Mouse (Mus musculus): ENCODE measurements around the gene Depdc1b. TPM values are rescaled to one million over a fixed set of nuclear protein-coding genes. Genes with fewer than 3 reads are reported as not detected.

The Depdc1b gene
- total RNA-seq, 2 experiments from 2014 or later = 0.88 to 2.1 TPM

GRCm38 (mm10) chr13:108426322-108426721 lies 110.2 kb downstream of the Depdc1b start:
- intact Hi-C loops (cut with DNase I) = no loop called here
- DNase-seq = no peak

GRCm38 (mm10) chr13:108428809-108429208 lies 112.7 kb downstream of the Depdc1b start:
- intact Hi-C loops (cut with DNase I) = no loop called here
- DNase-seq = no peak

- intact Hi-C loops (cut with DNase I) = no loop called here
- DNase-seq = no peak
Observed at GRCm38 (mm10) chr13:108429623-108430022, 113.5 kb downstream of the Depdc1b start.

- no peak for DNase-seq
- intact Hi-C loops (cut with DNase I) = no loop called here
Observed at GRCm38 (mm10) chr13:108431776-108432175, 115.6 kb downstream of the Depdc1b start.

DNA sequence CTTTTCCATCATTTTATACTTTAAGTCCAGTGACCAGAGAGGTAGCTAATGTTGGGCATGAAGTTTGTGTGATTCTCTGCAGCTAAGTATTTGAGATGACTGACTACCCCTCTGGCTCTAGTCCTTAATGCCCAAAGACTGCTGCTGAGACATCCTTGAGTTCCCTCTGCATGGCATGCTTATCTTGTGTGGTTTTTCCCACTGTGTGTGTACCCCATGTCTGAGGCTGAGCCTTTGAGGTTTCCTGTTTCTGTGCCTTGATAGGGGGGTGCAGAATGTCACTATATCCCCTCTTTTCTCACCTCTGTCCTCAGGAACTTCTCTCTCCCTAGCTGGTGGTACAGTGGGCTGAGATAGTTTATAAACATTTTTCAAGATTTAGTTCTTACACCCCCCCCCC lies 119.6 kb downstream of the Depdc1b start:
- no peak for DNase-seq
- intact Hi-C loops (cut with DNase I) = no loop called here

DNA sequence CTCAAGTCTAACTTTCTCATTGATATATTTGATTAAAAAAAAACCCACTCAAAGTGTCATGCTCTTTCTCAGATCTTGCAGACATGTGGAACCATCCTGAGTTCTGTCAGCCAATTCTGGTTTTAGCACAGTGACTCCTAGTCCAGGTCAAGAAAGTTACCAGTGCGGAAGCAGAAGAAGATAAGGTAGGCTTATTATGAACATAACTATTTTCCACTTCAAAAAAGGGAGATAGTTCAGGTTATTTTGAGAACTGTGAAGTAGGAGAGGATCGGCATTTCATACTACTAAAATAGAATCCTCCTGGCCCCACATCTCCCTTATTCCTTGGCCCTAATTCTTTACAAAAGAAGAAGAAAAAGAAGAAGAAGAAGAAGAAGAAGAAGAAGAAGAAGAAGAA lies 121.3 kb downstream of the Depdc1b start:
- intact Hi-C loops (cut with DNase I) = no loop called here
- no peak for DNase-seq

DNA sequence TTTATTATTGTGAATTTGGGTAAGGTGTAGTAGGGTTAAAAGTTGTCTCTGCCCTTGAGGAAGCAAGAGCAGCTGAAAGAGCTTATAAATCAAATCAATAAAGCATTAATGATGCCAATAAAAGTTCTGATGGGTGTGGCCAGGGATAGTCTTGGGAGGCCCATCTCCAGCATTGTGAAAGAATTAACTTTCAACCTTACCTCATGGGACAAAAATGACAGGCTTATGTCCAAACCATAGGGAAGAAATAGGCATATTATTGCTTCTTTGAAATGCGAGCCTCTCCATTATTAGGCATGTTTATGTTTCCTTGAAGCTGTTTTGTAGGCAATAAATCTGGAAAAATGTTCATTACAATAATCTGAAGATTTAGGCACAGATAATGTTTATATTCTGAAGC lies 122.9 kb downstream of the Depdc1b start:
- DNase-seq = no peak
- intact Hi-C loops (cut with DNase I) = no loop called here

GRCm38 (mm10) chr13:108448348-108448931 lies 132.3 kb downstream of the Depdc1b start:
- intact Hi-C loops (cut with DNase I) = no loop called here
- DNase-seq = no peak

- intact Hi-C loops (cut with DNase I) = no loop called here
- DNase-seq = peak in 1 of 2 experiments; percentile 9
Observed at GRCm38 (mm10) chr13:108449116-108450097, 133.3 kb downstream of the Depdc1b start, which contains the start of gene Pde4d. Gene Pde4d, plus strand, starts transcription at chr13:108449948.

- no peak for DNase-seq
- intact Hi-C loops (cut with DNase I) = no loop called here
Observed at GRCm38 (mm10) chr13:108451122-108451521, 135.0 kb downstream of the Depdc1b start.

DNA sequence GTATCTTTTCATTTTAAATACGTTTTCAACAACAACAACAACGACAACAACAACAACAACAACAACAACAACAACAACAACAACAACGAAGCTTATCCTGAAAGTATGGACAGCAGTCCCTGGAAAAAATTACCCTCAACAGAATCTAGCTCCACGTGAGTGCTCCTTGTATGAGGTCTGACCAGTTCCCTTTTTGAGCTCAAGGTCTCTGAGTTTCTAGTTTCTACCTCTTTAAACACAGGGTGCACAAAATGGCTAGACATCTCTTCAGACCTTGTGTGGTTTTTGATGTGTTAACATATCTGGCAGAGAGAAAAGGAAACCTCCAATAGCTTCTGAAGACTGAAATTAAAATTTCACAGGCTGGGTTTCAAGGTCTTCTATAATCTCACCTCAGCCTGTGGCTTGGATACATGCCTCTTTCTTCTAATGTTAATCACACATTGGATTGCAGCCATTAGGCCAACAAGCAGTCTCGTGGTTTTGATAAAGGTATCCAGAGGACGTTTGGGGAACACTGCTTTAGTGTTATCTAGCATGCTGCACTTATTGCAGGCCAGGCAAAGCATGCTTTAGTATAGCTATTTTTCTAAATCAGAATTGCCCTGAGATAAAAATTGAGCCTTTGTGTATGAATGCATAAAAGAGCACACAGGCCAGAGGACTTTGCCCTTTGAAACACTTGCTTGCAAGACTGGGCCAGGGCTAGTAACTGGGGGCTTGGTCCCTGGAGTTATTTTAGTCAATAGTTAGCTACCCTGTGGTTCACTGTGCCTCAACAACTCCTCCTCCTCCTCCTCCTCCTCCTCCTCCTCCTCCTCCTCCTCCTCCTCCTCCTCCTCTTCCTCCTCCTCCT lies 137.2 kb downstream of the Depdc1b start:
- DNase-seq = peak; percentile 8 to 37
- intact Hi-C loops (cut with DNase I) = no loop called here

Other genes with a start within 250 kb of the Depdc1b start
- 10 to 100 TPM; 21.0 to 21.2 TPM for gene Ndufaf2, start 157.7 kb upstream of the Depdc1b start, total RNA-seq (2021)
- gene Ercc8, start 157.6 kb upstream of the Depdc1b start, total RNA-seq (2021) = 1 to 10 TPM; 7.5 to 8.9 TPM
- gene Elovl7, start 101.9 kb upstream of the Depdc1b start, total RNA-seq (2021) = under 1 TPM; 0.17 to 0.26 TPM
- 10 to 100 TPM; 36.9 to 46.8 TPM for gene Pde4d, start 133.6 kb downstream of the Depdc1b start, total RNA-seq (2021)